Mouse (Mus musculus): ENCODE results near the gene Dph5.
A peak's percentile ranks its signal among the peaks of the same experiment; 100 is the strongest.
"Not testable (repeated sequence)": the region's sequence is repeated elsewhere in the genome, so short reads cannot be mapped to it uniquely, and the experiment has no call there.

Gene Dph5

GRCm38 (mm10) chr3:115887427-115888309 lies at the start of gene Dph5:
TSS of gene Dph5 (plus strand) at chr3:115887837.
- DNase-seq (ENCODE audit: low read depth, low spot score) = peak; percentile 96

- no peak for DNase-seq (ENCODE audit: low read depth, low spot score)
Measured at GRCm38 (mm10) chr3:115844566-115844965, 43.1 kb upstream of the Dph5 start.

GRCm38 (mm10) chr3:115845032-115845618 lies 42.5 kb upstream of the Dph5 start:
- DNase-seq (ENCODE audit: low read depth, low spot score) = no peak

GRCm38 (mm10) chr3:115845724-115846123 lies 41.9 kb upstream of the Dph5 start:
- peak; percentile 14 for DNase-seq (ENCODE audit: low read depth, low spot score)

GRCm38 (mm10) chr3:115846153-115846552 lies 41.5 kb upstream of the Dph5 start:
- DNase-seq (ENCODE audit: low read depth, low spot score) = no peak

GRCm38 (mm10) chr3:115848686-115849480 lies 38.8 kb upstream of the Dph5 start:
- DNase-seq (ENCODE audit: low read depth, low spot score) = no peak

- no peak for DNase-seq (ENCODE audit: low read depth, low spot score)
Measured at GRCm38 (mm10) chr3:115850946-115851345, 36.7 kb upstream of the Dph5 start.

- no peak for DNase-seq (ENCODE audit: low read depth, low spot score)
Measured at GRCm38 (mm10) chr3:115854672-115855191, 32.9 kb upstream of the Dph5 start.

- DNase-seq (ENCODE audit: low read depth, low spot score) = no peak
Measured at GRCm38 (mm10) chr3:115855576-115855975, 32.1 kb upstream of the Dph5 start.

- no peak for DNase-seq (ENCODE audit: low read depth, low spot score)
Measured at GRCm38 (mm10) chr3:115856484-115857022, 31.1 kb upstream of the Dph5 start.

GRCm38 (mm10) chr3:115857436-115857835 lies 30.2 kb upstream of the Dph5 start:
- no peak for DNase-seq (ENCODE audit: low read depth, low spot score)

GRCm38 (mm10) chr3:115858822-115859221 lies 28.8 kb upstream of the Dph5 start:
- peak; percentile 67 for DNase-seq (ENCODE audit: low read depth, low spot score)

GRCm38 (mm10) chr3:115860780-115861179 lies 26.9 kb upstream of the Dph5 start:
- DNase-seq (ENCODE audit: low read depth, low spot score) = not testable (repeated sequence)

- no peak for DNase-seq (ENCODE audit: low read depth, low spot score)
Measured at GRCm38 (mm10) chr3:115863487-115863886, 24.1 kb upstream of the Dph5 start.

- no peak for DNase-seq (ENCODE audit: low read depth, low spot score)
Measured at GRCm38 (mm10) chr3:115867150-115867549, 20.5 kb upstream of the Dph5 start.

- DNase-seq (ENCODE audit: low read depth, low spot score) = no peak
Measured at GRCm38 (mm10) chr3:115867901-115868300, 19.7 kb upstream of the Dph5 start.

- no peak for DNase-seq (ENCODE audit: low read depth, low spot score)
Measured at GRCm38 (mm10) chr3:115869360-115869759, 18.3 kb upstream of the Dph5 start.

- DNase-seq (ENCODE audit: low read depth, low spot score) = no peak
Measured at GRCm38 (mm10) chr3:115875551-115875950, 12.1 kb upstream of the Dph5 start.

- no peak for DNase-seq (ENCODE audit: low read depth, low spot score)
Measured at GRCm38 (mm10) chr3:115877133-115877532, 10.5 kb upstream of the Dph5 start.

- DNase-seq (ENCODE audit: low read depth, low spot score) = no peak
Measured at GRCm38 (mm10) chr3:115884086-115884485, 3.6 kb upstream of the Dph5 start.

GRCm38 (mm10) chr3:115888310-115889106 lies 871 bp downstream of the Dph5 start:
- no peak for DNase-seq (ENCODE audit: low read depth, low spot score)

Measured in ES-CJ7 (cell line).